Mouse (Mus musculus) stomach, embryonic 14.5 days (tissue): Measurements from ENCODE around the gene Gm21836. TPM values are rescaled to one million over a fixed set of nuclear protein-coding genes. Genes with fewer than 3 reads are reported as not detected.
"Not testable (repeated sequence)": the region's sequence is repeated elsewhere in the genome, so short reads cannot be mapped to it uniquely, and the experiment has no call there.

Experiments
- ATAC-seq: fragments of 200-750 bp; cut with Nextera tagmentation; 2 replicates; pipeline ENCODE4 v1.8.0; 2017; ENCODE audit warnings: low read depth, moderate TSS enrichment; ENCODE audit not compliant: insufficient number of reproducible peaks, insufficient read depth, low FRiP score
- H3K27ac ChIP-seq: fragments of 300-500 bp; sonication (generic); 2 replicates; pipeline ENCODE4 v1.5.1; 2014; ENCODE audit warnings: mild to moderate bottlenecking, low read length, moderate library complexity, mixed read lengths
- H3K27me3 ChIP-seq: fragments of 300-500 bp; sonication (generic); 2 replicates; pipeline ENCODE4 v1.6.1; 2014; ENCODE audit warnings: low read length, control low read depth, mixed read lengths; ENCODE audit not compliant: control insufficient read depth, insufficient read depth
- H3K36me3 ChIP-seq: fragments of 300-500 bp; sonication (generic); 2 replicates; pipeline ENCODE4 v1.6.1; 2014; ENCODE audit warnings: mild to moderate bottlenecking, control low read depth, low read length, moderate library complexity, mixed read lengths; ENCODE audit not compliant: control insufficient read depth, insufficient read depth
- H3K4me1 ChIP-seq: fragments of 300-500 bp; sonication (generic); 2 replicates; pipeline ENCODE4 v1.6.1; 2014; ENCODE audit warnings: low read length, control low read depth, mixed read lengths; ENCODE audit not compliant: control insufficient read depth, insufficient read depth
- H3K4me2 ChIP-seq: fragments of 300-500 bp; sonication (generic); replicated peaks from 2 replicates; pipeline ENCODE4 v1.6.1; 2014; ENCODE audit warnings: low read depth, low read length, control low read depth
- H3K4me3 ChIP-seq: fragments of 300-500 bp; sonication (generic); 2 replicates; pipeline ENCODE4 v1.5.1; 2014; ENCODE audit warnings: low read depth, low read length, control low read depth
- H3K9ac ChIP-seq: fragments of 300-500 bp; sonication (generic); replicated peaks from 2 replicates; pipeline ENCODE4 v1.6.1; 2014; ENCODE audit warnings: low read depth, mild to moderate bottlenecking, control low read depth, low read length, moderate library complexity, mixed read lengths
- H3K9me3 ChIP-seq: fragments of 300-500 bp; sonication (generic); 2 replicates; pipeline ENCODE4 v1.6.1; 2016; ENCODE audit warnings: low read depth, low read length, control low read depth; ENCODE audit not compliant: control insufficient read depth
- WGBS: fragments of 180-500 bp; shearing (Covaris S2); extraction: QIAGEN DNeasy Blood & Tissue Kit; methylation state at CpG from one replicate; pipeline ENCODE4 v1.1.7; 2014; 5-methylcytosine and 5-hydroxymethylcytosine counted together
- polyA plus RNA-seq: library from polyadenylated mRNA; unstranded; fragments of >200 nt; fragmentation: Nextera tagmentation; extraction: Ambion mirVana; gene quantifications from 2 replicates; pipeline ENCODE4 v1.2.1, GENCODE M21; 2014

Gm21836 gene
- polyA plus RNA-seq: not detected in 2 replicates

- not testable (repeated sequence) for H3K4me2 ChIP-seq, H3K27ac ChIP-seq, H3K4me3 ChIP-seq, H3K9ac ChIP-seq, ATAC-seq, H3K9me3 ChIP-seq, H3K36me3 ChIP-seq, H3K27me3 ChIP-seq, H3K4me1 ChIP-seq
- WGBS: 81% methylated on average over 2 of the region's 2 CpGs
Observed at GRCm38 (mm10) chr9:124493693-124494092, at the start of gene Gm21836. Gene Gm21836, minus strand, starts transcription at chr9:124493793.

GRCm38 (mm10) chr9:124480361-124480980, 13.1 kb downstream of the Gm21836 start:
- not testable (repeated sequence) for H3K36me3 ChIP-seq, H3K27me3 ChIP-seq, H3K4me1 ChIP-seq, H3K9ac ChIP-seq, ATAC-seq, H3K4me3 ChIP-seq, H3K4me2 ChIP-seq, H3K27ac ChIP-seq
- 52% methylated on average over 13 of the region's 15 CpGs for WGBS
- peaks cover 10% of the 10 kb centered on the region; the same call in 1 of the 2 replicates for H3K9me3 ChIP-seq

- Histone ChIP-seq H3K27me3 (no peaks in the 10 kb centered on the region), H3K4me3 (no peak overlapping the region), H3K4me1 (no peaks in the 10 kb centered on the region), H3K9ac (no peak overlapping the region), H3K27ac (no peak overlapping the region), H3K36me3 (peaks cover 7% of the 10 kb centered on the region), H3K4me2 (no peak overlapping the region), H3K9me3 (peaks cover 10% of the 10 kb centered on the region; the same call in 1 of the 2 replicates)
- 73% methylated on average over 3 of the region's 3 CpGs for WGBS
- ATAC-seq: no peak
Observed at GRCm38 (mm10) chr9:124478081-124478480, 15.5 kb downstream of the Gm21836 start.

- no peak within 1 kb of the TSS for H3K27ac ChIP-seq
- H3K4me2 ChIP-seq: no peak within 1 kb of the TSS
Observed at GRCm38 (mm10) chr9:124476096-124476902, 17.3 kb downstream of the Gm21836 start, which contains the start of gene Ppp2r3d. Gene Ppp2r3d, minus strand, starts transcription at chr9:124476898.

GRCm38 (mm10) chr9:124475689-124476088, 17.9 kb downstream of the Gm21836 start:
- Histone ChIP-seq H3K4me1 (no peaks in the 10 kb centered on the region), H3K27me3 (no peaks in the 10 kb centered on the region), H3K36me3 (peaks cover 7% of the 10 kb centered on the region), H3K4me3 (no peak overlapping the region), H3K9me3 (peaks cover 10% of the 10 kb centered on the region; the same call in 1 of the 2 replicates), H3K9ac (no peak overlapping the region), H3K27ac (no peak overlapping the region), H3K4me2 (no peak overlapping the region)
- no peak for ATAC-seq
- 87% methylated on average over 15 of the region's 15 CpGs for WGBS

More at GRCm38 (mm10) chr9:124476096-124476902, 17.3 kb downstream of the Gm21836 start, which contains the start of gene Ppp2r3d:
- WGBS: 95% methylated on average over 22 of the region's 22 CpGs
- H3K9ac ChIP-seq: no peak within 1 kb of the TSS
- peaks cover 10% of the 10 kb centered on the region; the same call in 1 of the 2 replicates for H3K9me3 ChIP-seq
- H3K36me3 ChIP-seq: peaks cover 7% of the 10 kb centered on the region
- no peaks in the 10 kb centered on the region for H3K27me3 ChIP-seq
- no peak for ATAC-seq
- H3K4me1 ChIP-seq: no peaks in the 10 kb centered on the region
- no peak within 1 kb of the TSS for H3K4me3 ChIP-seq

DNA sequence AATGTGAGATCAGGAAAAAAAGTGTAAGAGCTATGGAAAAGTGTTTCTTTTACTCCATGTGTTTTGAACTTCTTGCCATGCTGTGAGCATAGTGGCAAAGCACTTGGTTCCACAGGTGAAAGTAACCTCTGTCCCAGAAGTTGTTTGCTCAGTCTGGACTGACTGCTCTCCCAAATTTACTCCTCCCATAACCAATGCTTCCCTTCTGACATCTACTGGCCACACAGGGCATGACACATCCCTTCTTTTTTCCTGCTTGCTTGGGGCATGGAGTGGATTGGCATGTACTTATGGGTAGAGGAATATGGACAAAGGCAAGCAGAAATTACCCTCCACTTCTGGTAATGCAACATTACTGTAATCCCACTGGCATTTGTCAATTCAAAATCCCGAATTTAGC, 37.0 kb downstream of the Gm21836 start:
- WGBS: 5% methylated on average over 1 of the region's 1 CpGs
- no peak overlapping the region for H3K4me2 ChIP-seq
- H3K4me3 ChIP-seq: no peak overlapping the region
- H3K27me3 ChIP-seq: no peaks in the 10 kb centered on the region
- no peaks in the 10 kb centered on the region for H3K9me3 ChIP-seq
- H3K27ac ChIP-seq: no peak overlapping the region
- H3K36me3 ChIP-seq: no peaks in the 10 kb centered on the region
- no peak for ATAC-seq
- H3K9ac ChIP-seq: no peak overlapping the region
- no peaks in the 10 kb centered on the region for H3K4me1 ChIP-seq

Other genes starting within 250 kb of the Gm21836 start
- gene 2010315B03Rik, start 181.1 kb downstream of the Gm21836 start, polyA plus RNA-seq: 11.0 and 12.0 TPM in 2 replicates
- 123 and 127 TPM in 2 replicates for gene Ppp2r3d, start 16.9 kb downstream of the Gm21836 start, polyA plus RNA-seq